Mouse (Mus musculus): Measurements from ENCODE around the gene Abhd5. TPM values are rescaled to one million over a fixed set of nuclear protein-coding genes. Genes with fewer than 3 reads are reported as not detected.

Abhd5 gene
- polyA plus RNA-seq, 1 experiment from 2014 or later: 25.2 TPM

GRCm38 (mm10) chr9:122382006-122382405 lies 30.6 kb downstream of the Abhd5 start:
- Histone ChIP-seq H3K4me3 (replicated peaks) (no peak overlapping the region), H3K4me2 (no peak overlapping the region), H3K4me1 (no peaks in the 10 kb centered on the region), H3K9ac (no peak overlapping the region), H3K27me3 (replicated peaks) (no peaks in the 10 kb centered on the region), H3K36me3 (no peaks in the 10 kb centered on the region), H3K9me3 (no peaks in the 10 kb centered on the region), H3K27ac (no peak overlapping the region)
- ATAC-seq (ENCODE audit: insufficient read depth, low FRiP score, low read depth): no peak
- WGBS: 83% methylated on average over 6 of the region's 6 CpGs

GRCm38 (mm10) chr9:122386015-122386414 lies 34.6 kb downstream of the Abhd5 start:
- H3K4me2 ChIP-seq: no peak overlapping the region
- no peaks in the 10 kb centered on the region for H3K36me3 ChIP-seq
- no peak for ATAC-seq (ENCODE audit: insufficient read depth, low FRiP score, low read depth)
- H3K4me3 ChIP-seq (replicated peaks): no peak overlapping the region
- 53% methylated on average over 3 of the region's 3 CpGs for WGBS
- H3K9me3 ChIP-seq: no peaks in the 10 kb centered on the region
- H3K9ac ChIP-seq: no peak overlapping the region
- H3K27me3 ChIP-seq (replicated peaks): no peaks in the 10 kb centered on the region
- no peaks in the 10 kb centered on the region for H3K4me1 ChIP-seq
- H3K27ac ChIP-seq: no peak overlapping the region

- Histone ChIP-seq H3K4me2 (no peak overlapping the region), H3K9me3 (no peaks in the 10 kb centered on the region), H3K27me3 (replicated peaks) (no peaks in the 10 kb centered on the region), H3K9ac (no peak overlapping the region), H3K4me3 (replicated peaks) (no peak overlapping the region), H3K27ac (no peak overlapping the region), H3K4me1 (no peaks in the 10 kb centered on the region), H3K36me3 (no peaks in the 10 kb centered on the region)
- ATAC-seq (ENCODE audit: insufficient read depth, low FRiP score, low read depth): no peak
- 78% methylated on average over 5 of the region's 5 CpGs for WGBS
Measured at GRCm38 (mm10) chr9:122389287-122389920, 38.0 kb downstream of the Abhd5 start.

GRCm38 (mm10) chr9:122395816-122396215 lies 44.4 kb downstream of the Abhd5 start:
- no peak overlapping the region for H3K27ac ChIP-seq
- H3K9ac ChIP-seq: no peak overlapping the region
- H3K9me3 ChIP-seq: no peaks in the 10 kb centered on the region
- 67% methylated on average over 5 of the region's 5 CpGs for whole genome bisulfite sequencing
- no peak for ATAC-seq (ENCODE audit: insufficient read depth, low FRiP score, low read depth)
- H3K36me3 ChIP-seq: no peaks in the 10 kb centered on the region
- H3K27me3 ChIP-seq (replicated peaks): no peaks in the 10 kb centered on the region
- no peak overlapping the region for H3K4me2 ChIP-seq
- H3K4me3 ChIP-seq (replicated peaks): no peak overlapping the region
- no peaks in the 10 kb centered on the region for H3K4me1 ChIP-seq

GRCm38 (mm10) chr9:122397156-122397555 lies 45.7 kb downstream of the Abhd5 start:
- Histone ChIP-seq H3K4me3 (replicated peaks) (no peak overlapping the region), H3K9me3 (no peaks in the 10 kb centered on the region), H3K4me1 (no peaks in the 10 kb centered on the region), H3K9ac (no peak overlapping the region), H3K4me2 (no peak overlapping the region), H3K27ac (no peak overlapping the region), H3K36me3 (no peaks in the 10 kb centered on the region), H3K27me3 (replicated peaks) (no peaks in the 10 kb centered on the region)
- ATAC-seq (ENCODE audit: insufficient read depth, low FRiP score, low read depth): no peak
- WGBS: 81% methylated on average over 1 of the region's 1 CpGs

GRCm38 (mm10) chr9:122398746-122399145 lies 47.3 kb downstream of the Abhd5 start:
- no peak overlapping the region for H3K27ac ChIP-seq
- 40% methylated on average over 7 of the region's 7 CpGs for WGBS
- no peaks in the 10 kb centered on the region for H3K36me3 ChIP-seq
- no peaks in the 10 kb centered on the region for H3K9me3 ChIP-seq
- no peaks in the 10 kb centered on the region for H3K4me1 ChIP-seq
- H3K4me3 ChIP-seq (replicated peaks): no peak overlapping the region
- no peak for ATAC-seq (ENCODE audit: insufficient read depth, low FRiP score, low read depth)
- no peak overlapping the region for H3K4me2 ChIP-seq
- no peaks in the 10 kb centered on the region for H3K27me3 ChIP-seq (replicated peaks)
- no peak overlapping the region for H3K9ac ChIP-seq

GRCm38 (mm10) chr9:122401239-122401638 lies 49.8 kb downstream of the Abhd5 start:
- Histone ChIP-seq H3K4me3 (replicated peaks) (no peak overlapping the region), H3K27ac (no peak overlapping the region), H3K4me1 (no peaks in the 10 kb centered on the region), H3K9me3 (no peaks in the 10 kb centered on the region), H3K27me3 (replicated peaks) (no peaks in the 10 kb centered on the region), H3K36me3 (no peaks in the 10 kb centered on the region), H3K9ac (no peak overlapping the region), H3K4me2 (no peak overlapping the region)
- whole genome bisulfite sequencing: 78% methylated on average over 4 of the region's 4 CpGs
- ATAC-seq (ENCODE audit: insufficient read depth, low FRiP score, low read depth): no peak

- no peak overlapping the region for H3K4me3 ChIP-seq (replicated peaks)
- H3K4me2 ChIP-seq: no peak overlapping the region
- H3K27me3 ChIP-seq (replicated peaks): no peaks in the 10 kb centered on the region
- no peaks in the 10 kb centered on the region for H3K9me3 ChIP-seq
- ATAC-seq (ENCODE audit: insufficient read depth, low FRiP score, low read depth): no peak
- WGBS: 85% methylated on average over 16 of the region's 16 CpGs
- H3K9ac ChIP-seq: no peak overlapping the region
- no peaks in the 10 kb centered on the region for H3K4me1 ChIP-seq
- H3K36me3 ChIP-seq: no peaks in the 10 kb centered on the region
- H3K27ac ChIP-seq: no peak overlapping the region
Measured at GRCm38 (mm10) chr9:122410437-122411175, 59.2 kb downstream of the Abhd5 start.

- Histone ChIP-seq H3K9ac (no peak overlapping the region), H3K27ac (no peak overlapping the region), H3K36me3 (no peaks in the 10 kb centered on the region), H3K9me3 (no peaks in the 10 kb centered on the region), H3K4me3 (replicated peaks) (no peak overlapping the region), H3K4me1 (no peaks in the 10 kb centered on the region), H3K4me2 (no peak overlapping the region), H3K27me3 (replicated peaks) (no peaks in the 10 kb centered on the region)
- 85% methylated on average over 1 of the region's 1 CpGs for WGBS
- no peak for ATAC-seq (ENCODE audit: insufficient read depth, low FRiP score, low read depth)
Measured at GRCm38 (mm10) chr9:122414648-122415047, 63.2 kb downstream of the Abhd5 start.

- Histone ChIP-seq H3K27me3 (replicated peaks) (no peaks in the 10 kb centered on the region), H3K27ac (no peak overlapping the region), H3K4me1 (no peaks in the 10 kb centered on the region), H3K4me3 (replicated peaks) (no peak overlapping the region), H3K4me2 (no peak overlapping the region), H3K9ac (no peak overlapping the region), H3K36me3 (no peaks in the 10 kb centered on the region), H3K9me3 (no peaks in the 10 kb centered on the region)
- no peak for ATAC-seq (ENCODE audit: insufficient read depth, low FRiP score, low read depth)
- WGBS: 77% methylated on average over 8 of the region's 8 CpGs
Measured at GRCm38 (mm10) chr9:122415056-122415775, 63.8 kb downstream of the Abhd5 start.

GRCm38 (mm10) chr9:122416617-122417016 lies 65.2 kb downstream of the Abhd5 start:
- ATAC-seq (ENCODE audit: insufficient read depth, low FRiP score, low read depth): no peak
- no peak overlapping the region for H3K4me3 ChIP-seq (replicated peaks)
- WGBS: 53% methylated on average over 2 of the region's 2 CpGs

GRCm38 (mm10) chr9:122420195-122420756 lies 68.9 kb downstream of the Abhd5 start:
- H3K27ac ChIP-seq: no peak overlapping the region
- H3K9me3 ChIP-seq: no peaks in the 10 kb centered on the region
- WGBS: 72% methylated on average over 5 of the region's 5 CpGs
- no peak overlapping the region for H3K9ac ChIP-seq
- H3K4me2 ChIP-seq: no peak overlapping the region
- no peak overlapping the region for H3K4me3 ChIP-seq (replicated peaks)
- no peaks in the 10 kb centered on the region for H3K27me3 ChIP-seq (replicated peaks)
- no peak for ATAC-seq (ENCODE audit: insufficient read depth, low FRiP score, low read depth)
- H3K4me1 ChIP-seq: no peaks in the 10 kb centered on the region
- no peaks in the 10 kb centered on the region for H3K36me3 ChIP-seq

More at GRCm38 (mm10) chr9:122416617-122417016, 65.2 kb downstream of the Abhd5 start:
- no peak overlapping the region for H3K27ac ChIP-seq
- no peaks in the 10 kb centered on the region for H3K4me1 ChIP-seq
- H3K4me2 ChIP-seq: no peak overlapping the region
- H3K9ac ChIP-seq: no peak overlapping the region
- no peaks in the 10 kb centered on the region for H3K27me3 ChIP-seq (replicated peaks)
- H3K9me3 ChIP-seq: no peaks in the 10 kb centered on the region
- H3K36me3 ChIP-seq: no peaks in the 10 kb centered on the region
